Mouse (Mus musculus) liver, adult 10 weeks (tissue): ENCODE results near the gene Ssr1. TPM values are rescaled to one million over a fixed set of nuclear protein-coding genes. Genes with fewer than 3 reads are reported as not detected.

Experiments
- polyA plus RNA-seq: library from polyadenylated mRNA; stranded (reverse); fragments of 350-450 nt; fragmentation: Illumina TruSeq; extraction: RNeasy Lipid Tissue Mini Kit (QIAGEN cat#74804); gene quantifications from one replicate; pipeline ENCODE4 v1.2.3, GENCODE M21; 2014; ENCODE audit warnings: low read depth, low replicate concordance

The Ssr1 gene
- polyA plus RNA-seq = 118 TPM

GRCm38 (mm10) chr13:37993704-37994404 lies at the start of gene Ssr1:
TSS of gene Ssr1 (minus strand) at chr13:37994217.

GRCm38 (mm10) chr13:38037044-38037687 lies 43.1 kb upstream of the Ssr1 start, which contains the start of gene Cage1:
TSS of gene Cage1 (minus strand) at chr13:38037069.

GRCm38 (mm10) chr13:38036343-38037043 lies 42.5 kb upstream of the Ssr1 start, which contains the start of gene Riok1:
TSS of gene Riok1 (plus strand) at chr13:38036995.

Other genes starting within 250 kb of the Ssr1 start
- gene Rreb1, start 215.8 kb downstream of the Ssr1 start, polyA plus RNA-seq = 7.4 TPM
- gene Riok1, start 42.8 kb upstream of the Ssr1 start, polyA plus RNA-seq = 15.5 TPM
- gene Cage1, start 42.9 kb upstream of the Ssr1 start, polyA plus RNA-seq = 0.79 TPM
- gene Dsp, start 157.1 kb upstream of the Ssr1 start, polyA plus RNA-seq = 13.0 TPM
- gene Snrnp48, start 210.7 kb upstream of the Ssr1 start, polyA plus RNA-seq = 36.6 TPM